Mouse (Mus musculus) ES-E14 (cell line): ENCODE results near the gene Hist1h4a. TPM values are rescaled to one million over a fixed set of nuclear protein-coding genes. Genes with fewer than 3 reads are reported as not detected.

Experiments
- DNase-seq: peaks from one replicate; pipeline ENCODE4 v3.0.0-alpha.2; 2013; ENCODE audit warnings: low read depth, low spot score
- H3K27ac ChIP-seq: 2 replicates; pipeline ENCODE4 v1.5.1; 2012; ENCODE audit warnings: low read depth, mild to moderate bottlenecking, low read length, moderate library complexity, mixed read lengths; ENCODE audit not compliant: poor library complexity, insufficient read depth, severe bottlenecking
- H3K36me3 ChIP-seq: 2 replicates; pipeline ENCODE4 v1.6.1; 2012; ENCODE audit warnings: mild to moderate bottlenecking, low read length, moderate library complexity, mixed read lengths; ENCODE audit not compliant: control insufficient read depth, poor library complexity, insufficient read depth, severe bottlenecking
- H3K4me1 ChIP-seq, 2 experiments: fragments of 150-350 bp in 1 of 2; sonication (generic) in 1 of 2; 2 replicates each; pipeline ENCODE4 v1.6.1; 2012; ENCODE audit warnings: low read length in 2 of 2, mild to moderate bottlenecking in 1 of 2, mixed read lengths in 1 of 2; ENCODE audit not compliant: control insufficient read depth in 2 of 2, insufficient read depth in 2 of 2, poor library complexity in 1 of 2
- H3K4me3 ChIP-seq, 2 experiments: fragments of 150-350 bp in 1 of 2; sonication (generic) in 1 of 2; 2 replicates each; pipeline ENCODE4 v1.5.1; 2012; ENCODE audit warnings: low read length in 2 of 2, low read depth in 1 of 2, mild to moderate bottlenecking in 1 of 2, mixed read lengths in 1 of 2; ENCODE audit not compliant: insufficient read depth in 1 of 2, poor library complexity in 1 of 2, severe bottlenecking in 1 of 2
- H3K9ac ChIP-seq: 2 replicates; pipeline ENCODE4 v1.6.1; 2012; ENCODE audit warnings: low read depth, mild to moderate bottlenecking, low read length, mixed read lengths; ENCODE audit not compliant: poor library complexity, insufficient read depth, severe bottlenecking
- H3K9me3 ChIP-seq: fragments of 150-350 bp; sonication (generic); 2 replicates; pipeline ENCODE4 v1.6.1; 2012; ENCODE audit warnings: low read depth, mild to moderate bottlenecking, low read length; ENCODE audit not compliant: control insufficient read depth, insufficient read depth
- CHD2 ChIP-seq: IDR thresholded peaks from 2 replicates; pipeline ENCODE4 v1.6.1; 2014; ENCODE audit warnings: mild to moderate bottlenecking, low read depth, low read length, inconsistent platforms
- HCFC1 ChIP-seq: IDR thresholded peaks from 2 replicates; pipeline ENCODE4 v1.6.1; 2012; ENCODE audit warnings: low read length, inconsistent platforms, borderline replicate concordance; ENCODE audit not compliant: insufficient read depth
- MAFK ChIP-seq: IDR thresholded peaks from 2 replicates; pipeline ENCODE4 v1.6.1; 2014; ENCODE audit warnings: mild to moderate bottlenecking, low read depth, low read length, inconsistent platforms; ENCODE audit not compliant: insufficient read depth
- ZC3H11A ChIP-seq: IDR thresholded peaks from 2 replicates; pipeline ENCODE4 v1.6.1; 2012; ENCODE audit warnings: low read depth, mild to moderate bottlenecking, inconsistent platforms, low read length, borderline replicate concordance
- ZNF384 ChIP-seq: IDR thresholded peaks from 2 replicates; pipeline ENCODE4 v1.6.1; 2012; ENCODE audit warnings: low read depth, low read length, inconsistent platforms
- in situ Hi-C, 2 experiments: fragments of 600-800 bp; cut with MboI; formaldehyde crosslinking; loops; one replicate each; pipeline ENCODE4 v1.15.1; 2025; ENCODE audit warnings: low sequenced_read_pairs in 2 of 2, inconsistent platforms in 1 of 2; ENCODE audit not compliant: unreplicated experiment in 2 of 2
- total RNA-seq: library from RNA; depleted of rRNA; stranded (reverse); fragments of 300-350 nt; gene quantifications from 2 replicates; pipeline ENCODE4 v1.2.3, GENCODE M21; 2012

Hist1h4a gene
- total RNA-seq, 1 experiment, result 1,744 TPM

DNA sequence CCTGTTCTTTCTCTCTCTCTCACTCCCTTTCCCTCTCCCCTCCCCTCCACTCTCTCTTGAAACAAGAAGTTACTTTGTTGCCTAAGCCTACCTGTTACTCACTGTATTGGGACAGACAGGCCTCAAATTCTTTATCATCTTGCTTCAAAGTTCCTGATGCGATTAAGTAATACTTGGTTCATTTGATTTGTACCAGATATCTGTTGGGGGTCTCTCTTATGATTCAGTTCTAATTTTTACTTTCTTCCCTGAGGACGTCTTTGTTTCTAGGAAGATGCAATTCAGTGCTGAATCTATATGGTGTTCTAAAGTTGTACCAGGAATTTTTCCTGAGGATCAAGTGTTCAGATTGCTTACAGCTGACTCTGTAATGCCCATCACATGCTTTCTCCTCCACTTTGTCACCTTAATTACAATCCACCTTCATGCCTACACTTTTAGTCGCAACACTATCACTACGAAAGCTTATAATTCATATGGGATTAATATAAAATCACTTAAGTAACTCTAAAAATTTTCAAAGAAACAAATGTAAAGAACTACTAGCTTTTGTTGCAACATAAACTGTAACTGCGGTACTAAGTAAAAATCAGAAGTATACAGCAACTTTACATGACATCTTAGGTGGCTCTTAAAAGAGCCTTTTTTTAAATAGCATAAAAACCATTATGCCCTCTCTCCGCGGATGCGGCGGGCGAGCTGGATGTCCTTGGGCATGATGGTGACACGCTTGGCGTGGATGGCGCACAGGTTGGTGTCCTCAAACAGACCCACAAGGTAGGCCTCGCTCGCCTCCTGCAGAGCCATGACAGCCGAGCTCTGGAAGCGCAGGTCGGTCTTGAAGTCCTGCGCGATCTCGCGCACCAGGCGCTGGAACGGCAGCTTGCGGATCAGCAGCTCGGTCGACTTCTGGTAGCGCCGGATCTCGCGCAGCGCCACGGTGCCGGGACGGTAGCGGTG, 16.3 kb downstream of the Hist1h4a start:
- peak overlapping the region; percentile 87 for H3K9ac ChIP-seq
- H3K4me1 ChIP-seq, result peaks cover 1 to 3% of the 10 kb centered on the region in 2 experiments; a peak in 3 of 4 replicates
- H3K27ac ChIP-seq, result peak overlapping the region; percentile 93
- peak overlapping the region; percentile 3 to 70 for H3K4me3 ChIP-seq
- TF ChIP-seq MAFK (no peak), CHD2 (0 out of 2 replicates have a peak, but pooled peaks have one; percentile 47)
- no peak for DNase-seq
- in situ Hi-C loops, result loop anchor here in 1 of 2 experiments (5.0 to 10.0 kb wide), 3 partner anchors 52 to 1710 kb away; partner anchors contain the start of genes Hist1h1d, Hist1h2ah, Hist1h2bk and Hist1h4f
- H3K36me3 ChIP-seq, result no peaks in the 10 kb centered on the region
- H3K9me3 ChIP-seq, result no peaks in the 10 kb centered on the region

DNA sequence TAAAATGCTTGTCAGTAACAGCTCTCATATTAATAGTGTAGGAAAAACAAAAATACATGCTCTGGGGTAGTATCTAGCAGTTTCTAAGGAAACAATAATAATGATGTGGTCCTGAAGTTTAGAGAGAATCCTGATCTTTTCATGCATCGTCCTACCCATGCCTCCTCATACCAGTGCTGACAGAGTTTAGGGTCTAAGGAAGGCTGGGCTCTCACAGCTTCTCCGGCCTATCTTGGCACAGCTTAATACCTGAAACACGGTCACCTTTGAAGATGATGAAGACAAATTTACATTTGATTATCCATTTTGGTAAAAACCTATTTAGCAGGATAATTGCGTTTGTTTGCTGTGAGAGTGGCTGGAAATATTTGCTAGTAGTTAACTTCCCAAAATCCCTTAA, 17.1 kb downstream of the Hist1h4a start:
- H3K9me3 ChIP-seq, result no peaks in the 10 kb centered on the region
- in situ Hi-C loops, result loop anchor here in 1 of 2 experiments (5.0 to 10.0 kb wide), 3 partner anchors 52 to 1709 kb away; partner anchors contain the start of genes Hist1h1d, Hist1h2ah, Hist1h2bk and Hist1h4f
- DNase-seq, result no peak

DNA sequence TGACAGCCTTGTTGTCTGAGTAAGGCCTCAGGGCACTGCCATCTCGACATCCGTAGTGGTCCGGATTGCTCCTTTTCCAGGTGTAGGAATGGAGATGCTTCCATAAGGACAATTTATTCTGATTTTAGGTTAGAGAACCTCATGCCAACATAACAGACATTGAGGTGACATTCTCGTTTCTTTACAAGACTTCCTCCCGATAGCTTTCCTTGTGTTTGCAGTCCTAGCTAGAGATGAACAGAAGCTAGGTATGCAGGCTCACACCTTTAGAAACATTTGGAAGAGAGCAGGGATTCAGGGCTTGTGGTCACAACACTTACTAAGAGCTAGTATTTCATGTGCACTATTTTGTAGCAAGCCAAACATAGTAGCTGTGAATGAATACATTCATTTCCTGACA, 17.8 kb downstream of the Hist1h4a start:
- TF ChIP-seq ZNF384 (no peak), ZC3H11A (no peak), CHD2 (no peak), HCFC1 (no peak), MAFK (no peak)
- no peaks in the 10 kb centered on the region for H3K36me3 ChIP-seq
- peak overlapping the region; percentile 50; the same call in 1 of the 2 replicates for H3K9ac ChIP-seq
- peaks cover 0 to 3% of the 10 kb centered on the region in 2 experiments; a peak in 3 of 4 replicates for H3K4me1 ChIP-seq
- no peaks in the 10 kb centered on the region for H3K9me3 ChIP-seq
- in situ Hi-C loops, result loop anchor here in 1 of 2 experiments (5.0 to 10.0 kb wide), 3 partner anchors 51 to 1708 kb away; partner anchors contain the start of genes Hist1h1d, Hist1h2ah, Hist1h2bk and Hist1h4f
- no peak for DNase-seq
- H3K4me3 ChIP-seq, result peak overlapping the region in 1 of 2 experiments; percentile 19; a peak in 2 of 4 replicates
- peak overlapping the region; percentile 91 for H3K27ac ChIP-seq

More for the DNA sequence above, 17.1 kb downstream of the Hist1h4a start:
- H3K4me3 ChIP-seq, result peak overlapping the region; percentile 3 to 48
- peaks cover 0 to 3% of the 10 kb centered on the region in 2 experiments; a peak in 3 of 4 replicates for H3K4me1 ChIP-seq
- no peak for TF ChIP-seq CHD2
- no peak for TF ChIP-seq ZC3H11A
- TF ChIP-seq HCFC1, result no peak
- no peak for TF ChIP-seq MAFK
- no peak for TF ChIP-seq ZNF384
- no peaks in the 10 kb centered on the region for H3K36me3 ChIP-seq
- H3K9ac ChIP-seq, result peak overlapping the region; percentile 74; the same call in 1 of the 2 replicates
- H3K27ac ChIP-seq, result peak overlapping the region; percentile 93; the same call in 1 of the 2 replicates

DNA sequence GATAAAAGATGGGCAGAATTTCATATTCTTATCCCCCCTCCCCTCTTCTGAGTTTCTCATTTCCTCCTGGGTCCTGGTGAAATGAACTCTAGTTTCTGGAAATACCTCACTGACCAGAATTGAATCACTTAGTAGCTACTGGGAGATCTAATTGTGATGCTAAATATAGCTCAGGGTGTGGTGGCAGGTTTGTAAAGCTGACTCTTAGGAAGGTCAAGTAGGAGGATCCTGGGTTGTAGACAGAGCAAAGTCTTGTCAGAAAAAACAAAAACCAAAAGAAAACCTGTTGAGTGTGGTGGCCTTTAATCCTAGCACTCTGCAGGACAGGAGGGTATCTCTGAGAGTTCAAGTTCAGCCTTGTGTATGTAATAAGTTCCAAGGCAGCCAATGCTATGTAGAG, 19.0 kb downstream of the Hist1h4a start:
- no peak overlapping the region; the same call in 1 of the 2 replicates for H3K9ac ChIP-seq
- peaks cover 0 to 3% of the 10 kb centered on the region in 2 experiments; a peak in 3 of 4 replicates for H3K4me1 ChIP-seq
- DNase-seq, result no peak
- TF ChIP-seq CHD2 (peak; percentile 69; the same call in 1 of the 2 replicates), ZC3H11A (no peak), MAFK (no peak)
- H3K4me3 ChIP-seq, result peak overlapping the region in 1 of 2 experiments; percentile 56; a peak in 2 of 4 replicates
- peak overlapping the region; percentile 96; the same call in 1 of the 2 replicates for H3K27ac ChIP-seq
- in situ Hi-C loops, result loop anchor here in 1 of 2 experiments (5.0 to 10.0 kb wide), 3 partner anchors 50 to 1707 kb away; partner anchors contain the start of genes Hist1h1d, Hist1h2ah, Hist1h2bk and Hist1h4f
- no peaks in the 10 kb centered on the region for H3K9me3 ChIP-seq
- no peaks in the 10 kb centered on the region for H3K36me3 ChIP-seq
